Mouse (Mus musculus) CD4-positive naive resting alpha-beta T cell, adult 57 days (primary cell): ENCODE data around the gene Trim43c. TPM values are rescaled to one million over a fixed set of nuclear protein-coding genes. Genes with fewer than 3 reads are reported as not detected.

Source experiments
- total RNA-seq: library from RNA; stranded (reverse); gene quantifications from one replicate; pipeline ENCODE4 v1.2.4, GENCODE M21; 2023

The Trim43c gene
- not detected for total RNA-seq

GRCm38 (mm10) chr9:88838864-88839263 is at the start of gene Trim43c:
Trim43c (plus strand) TSS chr9:88839164.

Other genes starting within 250 kb of the Trim43c start
- gene Mthfsl, start 118.9 kb upstream of the Trim43c start, total RNA-seq = 47.0 TPM
- gene Bcl2a1d, start 107.2 kb upstream of the Trim43c start, total RNA-seq = 9.1 TPM
- 13.5 TPM for gene Bcl2a1a, start 117.7 kb downstream of the Trim43c start, total RNA-seq